Mouse (Mus musculus): ENCODE measurements around the gene Dnmt3b.
"Not testable (repeated sequence)": the region's sequence is repeated elsewhere in the genome, so short reads cannot be mapped to it uniquely, and the experiment has no call there.

Gene Dnmt3b

GRCm38 (mm10) chr2:153717861-153718260 lies 68.6 kb downstream of the Dnmt3b start:
- DNase-seq = not testable (repeated sequence)

DNA sequence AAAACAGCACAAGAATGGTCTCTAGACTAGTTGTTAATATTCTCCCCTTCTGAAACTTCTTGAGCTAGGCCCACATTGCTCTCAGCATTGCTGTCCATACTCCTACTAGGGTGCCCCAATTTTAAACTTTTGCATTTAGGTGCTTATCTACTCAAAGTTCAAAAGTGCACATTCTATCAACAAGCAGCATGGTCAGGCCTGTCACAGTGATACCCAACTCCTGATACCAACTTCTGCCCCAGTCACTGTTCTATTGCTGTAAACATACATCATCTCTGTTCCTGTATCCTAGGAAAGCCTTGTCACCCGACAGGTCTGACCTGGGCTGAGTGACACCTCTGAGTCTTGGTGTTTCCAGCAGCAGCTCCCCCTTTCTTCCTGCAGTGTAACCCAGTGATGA lies 73.8 kb downstream of the Dnmt3b start:
- no peak for DNase-seq

DNA sequence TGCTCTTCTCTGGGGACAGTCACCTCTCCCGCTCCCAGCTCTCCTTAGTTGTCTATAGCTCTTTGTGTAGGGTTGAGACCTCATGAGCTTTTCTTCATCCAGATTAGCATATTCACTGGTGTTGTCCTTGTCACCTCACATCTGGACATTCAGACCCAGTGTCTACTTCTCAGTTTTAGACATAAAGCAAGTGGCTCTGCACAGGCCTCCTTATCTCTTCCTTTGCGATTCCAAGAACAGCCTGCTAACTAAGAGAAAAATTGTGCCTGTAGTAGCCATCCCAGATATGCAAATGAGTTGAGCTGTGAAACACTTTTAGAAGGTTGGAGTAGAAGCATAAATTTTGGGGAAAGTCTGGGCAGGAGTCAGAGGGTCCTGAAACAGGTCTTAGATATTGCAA lies 75.2 kb downstream of the Dnmt3b start:
- DNase-seq = no peak

DNA sequence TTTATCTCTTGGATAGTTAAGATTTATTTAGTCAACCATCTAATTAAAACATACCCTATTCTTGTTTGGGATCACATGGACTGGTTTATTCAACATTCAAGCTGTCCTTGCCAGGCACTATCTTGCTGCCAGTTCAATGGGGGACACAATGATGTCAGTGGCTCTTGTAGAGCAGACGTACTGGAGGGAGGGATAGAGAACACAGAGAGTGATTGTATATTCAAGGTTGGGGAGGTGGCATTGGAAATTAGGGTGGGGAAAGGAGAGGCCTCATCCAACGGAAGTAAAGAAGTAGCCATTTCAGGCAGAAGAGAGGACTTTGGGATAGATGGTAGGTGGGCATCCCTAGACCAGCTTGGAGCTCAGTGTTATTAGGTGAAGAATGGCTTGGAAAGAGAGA lies 75.6 kb downstream of the Dnmt3b start:
- DNase-seq = no peak

DNA sequence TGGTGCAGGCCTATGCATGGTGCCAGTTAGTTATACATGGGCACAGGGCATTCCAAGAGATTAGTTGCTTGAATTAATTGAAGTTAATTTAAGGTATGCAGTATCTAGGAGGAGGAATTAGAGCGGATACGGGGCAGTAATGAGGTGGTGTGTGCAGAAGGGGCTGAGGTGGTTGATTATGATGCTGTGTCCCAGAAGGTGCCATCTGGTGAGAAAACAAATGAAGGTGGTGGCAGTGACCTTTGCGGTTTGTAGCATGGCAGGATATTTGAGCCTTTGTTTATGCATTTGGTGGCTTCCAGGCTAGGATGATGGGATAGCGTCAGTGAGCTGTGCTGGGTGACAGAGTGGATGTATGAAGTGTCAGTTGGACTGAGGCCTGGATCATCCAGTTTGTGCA lies 76.0 kb downstream of the Dnmt3b start:
- DNase-seq = no peak

DNA sequence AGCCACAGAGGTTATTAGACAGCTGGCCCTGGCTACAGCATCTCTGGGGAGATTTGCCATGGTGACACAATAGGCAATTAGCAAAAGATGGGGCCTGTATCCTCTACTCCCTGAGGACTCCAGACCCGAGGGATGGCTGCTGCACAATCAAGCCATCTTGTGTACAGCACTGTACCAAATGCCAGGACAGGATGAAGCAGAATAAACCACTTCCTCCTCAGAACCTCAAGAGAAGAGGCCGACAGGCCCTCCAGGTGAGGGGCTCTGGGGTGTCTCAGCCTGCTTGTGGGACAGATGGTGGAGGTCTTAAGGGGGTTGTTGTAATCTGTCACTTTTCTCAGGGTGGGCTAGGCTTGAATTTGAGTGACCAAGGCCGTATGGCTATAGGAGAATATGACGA lies 84.8 kb downstream of the Dnmt3b start:
- DNase-seq = no peak

All from kidney, adult 9 months (tissue).